Mouse (Mus musculus) activated CD4-positive, CD25-positive, alpha-beta regulatory T cell, adult 4 months (primary cell): ENCODE measurements around the gene Ifit3. TPM values are rescaled to one million over a fixed set of nuclear protein-coding genes. Genes with fewer than 3 reads are reported as not detected.
A peak's percentile ranks its signal among the peaks of the same experiment; 100 is the strongest.
"Not testable (repeated sequence)": the region's sequence is repeated elsewhere in the genome, so short reads cannot be mapped to it uniquely, and the experiment has no call there.

Experiments
- ATAC-seq: one replicate; pipeline ENCODE4 v1.8.0; 2017
- polyA plus RNA-seq, 2 experiments: library from polyadenylated mRNA; unstranded; fragments of 100-300 nt; shearing (Covaris generic); gene quantifications; one replicate each; pipeline ENCODE4 v1.2.1; 2017

The Ifit3 gene
- 10 to 100 TPM; 42.8 to 58.3 TPM for polyA plus RNA-seq

DNA sequence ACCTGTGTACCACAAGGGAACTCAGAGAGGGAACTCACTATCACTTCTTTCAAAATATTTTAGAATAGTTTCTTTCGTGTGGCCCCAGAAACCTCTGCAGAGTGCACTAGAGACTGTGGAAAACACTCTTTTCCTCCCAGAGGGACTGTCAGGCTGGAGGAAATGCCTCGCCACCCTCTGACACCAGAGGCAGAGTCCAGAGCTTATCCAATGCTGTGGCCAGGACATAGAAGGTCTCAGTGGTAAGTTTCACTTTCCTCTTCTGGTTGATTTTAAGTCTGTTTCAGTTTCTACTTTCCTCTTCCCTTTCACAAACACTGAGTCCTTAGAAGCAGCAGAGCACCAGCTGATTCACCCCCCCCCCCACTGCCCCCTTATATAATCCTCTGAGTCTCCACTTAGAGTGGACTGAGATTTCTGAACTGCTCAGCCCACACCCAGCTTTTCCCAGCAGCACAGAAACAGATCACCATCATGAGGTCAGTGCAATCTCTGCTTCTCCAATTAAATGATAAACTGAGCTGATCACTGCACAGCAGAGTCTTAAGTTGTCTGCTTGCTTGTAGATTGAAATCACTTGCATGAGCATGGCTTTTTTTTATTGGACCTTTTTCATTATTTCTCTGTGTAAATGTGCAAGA lies at the start of gene Ifit3:
TSS of gene Ifit3 (plus strand) at position 406 of the 641 bp plus-strand sequence.
- ATAC-seq: peak; percentile 71

GRCm38 (mm10) chr19:34539422-34539821 lies 43.9 kb upstream of the Ifit3 start:
- ATAC-seq: no peak

- no peak for ATAC-seq
These were observed 37.1 kb upstream of the Ifit3 start for GRCm38 (mm10) chr19:34546211-34546610.

DNA sequence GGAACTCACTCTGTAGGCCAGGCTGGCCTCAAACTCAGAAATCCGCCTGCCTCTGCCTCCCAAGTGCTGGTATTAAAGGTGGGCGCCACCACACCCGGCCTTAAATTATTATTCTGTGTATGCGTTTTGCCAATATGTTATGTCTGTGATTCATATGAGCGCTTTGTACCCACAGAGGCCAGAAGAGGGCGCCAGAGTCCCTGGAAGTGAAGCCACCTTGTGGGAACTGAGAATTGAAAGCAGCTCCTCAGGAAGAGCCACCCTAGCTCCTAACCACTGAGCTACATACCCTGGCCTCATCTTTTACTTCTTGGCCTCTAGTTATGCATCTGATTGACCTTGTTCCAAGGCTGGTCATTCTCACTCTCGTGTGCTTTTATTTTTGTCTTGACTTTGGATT lies 35.4 kb upstream of the Ifit3 start:
- ATAC-seq: peak; percentile 37

GRCm38 (mm10) chr19:34550205-34550533 lies 33.2 kb upstream of the Ifit3 start:
- no peak for ATAC-seq

GRCm38 (mm10) chr19:34550534-34551223 lies 32.7 kb upstream of the Ifit3 start, which contains the start of gene Ifit2:
Gene Ifit2, plus strand, starts transcription at chr19:34550694.
- peak; percentile 88 for ATAC-seq

DNA sequence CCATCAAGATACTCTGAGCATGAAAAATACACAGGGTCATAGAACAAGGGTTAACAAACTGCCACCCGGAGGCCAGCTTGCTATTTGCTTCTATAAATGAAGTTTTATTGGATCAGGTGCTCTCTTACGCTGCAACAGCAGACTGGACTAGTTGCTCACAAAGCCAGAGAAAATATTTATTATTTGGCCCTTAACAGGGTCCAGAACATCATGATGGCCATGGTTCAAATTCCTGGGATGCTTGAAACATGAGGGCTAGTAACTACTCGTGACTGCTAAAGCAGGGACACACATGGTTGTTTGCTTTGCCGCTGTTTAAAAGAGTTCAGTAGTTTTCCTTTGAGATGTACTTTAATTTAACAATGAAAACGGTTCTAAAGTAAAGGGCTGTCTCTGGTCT lies 31.4 kb upstream of the Ifit3 start:
- no peak for ATAC-seq

- no peak for ATAC-seq
These were observed 30.3 kb upstream of the Ifit3 start for GRCm38 (mm10) chr19:34553021-34553420.

- ATAC-seq: no peak
These were observed 29.8 kb upstream of the Ifit3 start for GRCm38 (mm10) chr19:34553522-34553921.

GRCm38 (mm10) chr19:34554061-34554460 lies 29.3 kb upstream of the Ifit3 start:
- ATAC-seq: no peak

DNA sequence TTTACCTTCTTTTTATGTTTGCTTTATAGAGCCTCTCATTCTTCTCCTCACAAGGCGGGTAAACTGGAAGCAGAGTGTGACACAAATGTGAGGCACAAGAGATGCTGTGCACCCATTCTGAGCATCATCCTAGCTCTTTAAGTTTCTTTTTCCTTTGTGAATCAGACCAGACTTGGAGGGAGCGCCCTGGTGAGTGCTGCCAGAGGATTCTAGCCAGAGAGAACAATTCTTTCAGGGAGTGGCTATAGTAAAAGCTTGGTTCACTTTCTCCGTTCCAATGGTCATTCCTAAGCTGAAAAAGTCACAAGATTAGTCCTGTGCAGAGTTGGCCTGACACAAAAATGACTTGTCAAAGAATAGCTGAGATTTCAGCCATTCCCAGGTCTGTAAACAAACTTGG lies 26.7 kb upstream of the Ifit3 start:
- ATAC-seq: no peak

- peak; percentile 49 for ATAC-seq
These were observed 20.8 kb upstream of the Ifit3 start for GRCm38 (mm10) chr19:34562556-34562955.

DNA sequence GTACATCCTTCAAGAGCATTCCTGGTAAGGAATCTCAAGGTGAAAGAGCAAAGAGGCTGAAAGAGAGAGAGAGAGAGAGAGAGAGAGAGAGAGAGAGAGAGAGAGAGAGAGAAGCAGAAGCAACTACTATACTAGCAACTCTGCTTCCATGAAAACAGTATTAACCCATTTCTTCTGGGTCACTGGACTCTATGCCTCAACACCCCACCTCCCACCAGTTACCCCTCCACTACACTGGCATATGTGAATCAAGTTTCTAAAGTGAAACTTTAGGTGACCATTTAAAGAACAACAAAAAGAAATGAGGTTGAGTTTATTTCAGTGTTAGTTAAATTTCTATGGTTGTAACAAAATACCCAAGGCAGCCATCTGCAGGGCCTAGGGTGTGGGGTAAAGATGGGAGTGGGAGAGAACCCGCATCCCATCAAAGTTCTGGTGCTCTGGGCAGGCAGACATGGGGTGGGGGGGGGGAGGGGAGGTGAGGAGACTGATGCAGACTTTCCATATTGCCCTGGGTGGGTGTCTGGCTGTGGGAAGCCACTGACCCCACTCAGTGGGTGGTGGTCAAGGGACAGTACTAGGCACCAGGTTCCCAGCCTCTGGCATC lies 17.1 kb upstream of the Ifit3 start:
- no peak for ATAC-seq

DNA sequence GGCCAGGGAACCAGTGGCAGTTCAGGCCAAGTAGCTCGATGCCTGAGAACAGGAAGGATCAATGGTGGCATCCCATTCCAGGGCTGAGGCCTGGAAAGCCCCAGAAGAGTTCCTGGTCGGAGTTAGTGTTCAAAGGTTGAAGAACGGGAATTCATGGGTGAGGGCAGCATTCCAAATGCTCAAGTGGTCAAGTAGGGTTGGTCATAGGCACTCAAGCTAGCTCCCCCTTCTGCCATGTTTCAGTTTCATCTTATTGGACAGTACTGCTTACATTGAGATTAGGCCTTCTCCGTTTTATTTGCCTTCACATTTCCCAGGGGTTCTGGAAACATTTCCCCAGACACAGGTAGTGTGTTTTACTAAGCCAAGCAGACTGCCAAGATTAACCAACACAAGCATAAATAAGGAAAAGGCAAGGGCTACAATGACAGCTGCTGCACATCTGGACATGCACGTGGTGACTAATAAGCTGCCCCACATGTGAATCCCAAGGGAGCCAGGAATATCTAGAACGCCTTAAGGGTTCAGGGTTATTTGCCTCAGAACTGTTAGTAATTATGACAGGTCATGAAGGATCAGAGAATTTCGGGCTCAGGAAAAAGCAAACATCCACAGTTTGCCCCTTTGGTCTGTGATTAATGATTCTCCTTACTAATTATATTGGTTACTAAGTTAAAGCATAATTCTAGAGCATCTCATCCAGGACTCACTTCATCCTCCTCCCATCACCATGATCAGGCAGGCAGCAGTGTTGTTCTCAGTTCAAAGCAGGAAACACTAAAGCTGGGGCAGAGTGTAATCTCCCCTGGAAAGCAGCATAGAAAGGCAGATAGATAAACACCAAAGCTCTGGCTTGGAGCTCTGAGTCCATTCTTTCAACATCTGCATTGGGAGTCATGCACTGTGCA lies 14.1 kb upstream of the Ifit3 start:
- no peak for ATAC-seq

DNA sequence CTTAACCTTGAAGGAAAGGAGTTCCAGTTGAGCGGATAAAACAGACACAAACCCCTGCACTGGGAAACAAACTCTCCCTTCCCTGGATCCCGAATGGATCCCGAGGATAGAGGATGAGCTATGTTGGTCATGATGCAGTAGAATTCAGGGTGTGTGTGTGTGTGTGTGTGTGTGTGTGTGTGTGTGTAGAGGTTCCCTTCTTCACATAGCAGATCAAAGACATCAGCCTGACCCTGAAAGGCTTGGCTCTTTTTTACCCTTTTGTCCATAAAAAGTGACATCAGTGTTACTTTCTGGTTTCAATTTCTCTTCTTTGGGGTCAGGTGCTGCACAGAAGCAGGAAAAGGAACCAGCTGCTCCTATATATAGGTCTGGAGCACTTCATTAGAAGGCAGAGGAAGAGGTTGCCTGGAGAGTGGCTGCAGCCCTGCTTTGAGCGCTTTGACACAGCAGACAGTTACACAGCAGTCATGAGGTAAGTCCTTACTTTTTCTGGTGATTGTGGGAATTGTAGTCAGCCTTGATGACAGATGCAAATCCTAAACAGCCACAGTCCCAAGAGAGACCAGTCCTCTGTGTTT lies 13.3 kb upstream of the Ifit3 start:
- ATAC-seq: peak; percentile 36

- ATAC-seq: no peak
These were observed 12.3 kb upstream of the Ifit3 start for GRCm38 (mm10) chr19:34571080-34571479.

DNA sequence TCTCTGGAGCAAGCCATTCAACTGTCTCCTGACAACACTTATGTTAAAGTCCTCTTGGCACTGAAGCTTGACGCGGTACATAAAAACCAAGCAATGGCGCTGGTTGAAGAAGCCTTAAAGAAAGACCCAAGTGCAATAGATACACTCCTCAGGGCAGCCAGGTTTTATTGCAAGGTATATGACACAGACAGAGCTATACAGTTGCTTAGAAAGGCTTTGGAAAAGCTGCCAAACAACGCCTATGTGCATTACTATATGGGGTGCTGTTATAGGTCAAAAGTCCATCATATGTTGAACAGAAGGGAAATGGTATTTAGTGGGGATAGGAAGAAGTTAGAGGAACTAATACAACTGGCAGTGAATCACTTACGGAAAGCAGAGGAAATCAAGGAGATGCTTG lies 9.7 kb upstream of the Ifit3 start:
- ATAC-seq: no peak

DNA sequence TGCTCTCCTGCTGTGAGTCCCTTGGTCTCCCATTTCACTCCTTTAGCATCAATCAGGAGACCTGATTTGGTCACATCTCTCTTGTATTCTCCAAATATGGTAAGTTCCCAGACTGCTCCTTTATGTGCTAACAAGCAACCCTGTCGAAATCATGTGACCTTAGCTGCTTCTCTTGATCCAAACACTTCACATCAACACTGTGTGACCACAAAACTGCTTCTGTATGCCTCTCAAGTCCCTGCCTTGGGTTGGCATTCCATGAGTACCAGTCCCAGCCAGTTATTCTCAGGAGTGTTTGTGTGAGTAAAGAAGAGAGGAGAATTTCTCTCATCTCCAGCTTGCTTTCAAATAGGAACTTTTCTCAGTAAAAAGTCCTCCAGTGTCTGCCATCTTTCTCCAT lies 6.2 kb upstream of the Ifit3 start:
- no peak for ATAC-seq

GRCm38 (mm10) chr19:34582696-34583095 lies 635 bp upstream of the Ifit3 start:
- peak; percentile 65 for ATAC-seq

DNA sequence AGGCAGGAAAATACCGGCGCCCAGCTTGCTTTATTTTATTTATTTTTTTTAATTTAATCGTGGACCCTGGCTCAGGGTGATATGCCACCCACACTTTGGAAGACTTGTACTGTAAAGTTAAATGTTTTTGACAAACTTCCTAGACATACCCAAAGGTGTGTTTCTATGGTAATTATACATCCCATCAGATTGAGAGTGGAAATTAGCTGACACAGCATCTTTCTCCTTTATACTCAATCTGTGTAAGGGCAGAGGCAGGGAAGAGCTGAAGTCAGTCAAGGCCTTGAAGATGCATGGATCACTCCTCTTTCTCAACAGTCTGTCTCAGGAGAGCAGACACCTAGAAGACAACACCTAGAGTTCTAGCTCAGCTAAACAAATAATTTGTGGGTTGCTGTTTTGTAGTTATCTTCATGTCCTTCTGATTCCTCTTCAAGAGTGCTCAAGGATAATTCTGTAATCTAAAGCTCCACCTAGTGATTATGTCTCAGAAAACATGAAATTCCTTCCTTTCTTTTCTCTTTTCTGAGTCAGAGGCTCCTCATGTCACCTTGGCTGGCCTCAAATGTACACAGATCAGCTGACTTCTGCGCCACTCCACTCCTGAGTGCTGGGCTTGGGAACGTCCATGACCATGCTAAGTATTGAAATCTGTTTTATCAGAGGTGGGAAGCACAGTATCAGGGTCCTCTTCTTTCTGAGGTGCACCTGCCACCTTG lies 2.6 kb downstream of the Ifit3 start:
- not testable (repeated sequence) for ATAC-seq

DNA sequence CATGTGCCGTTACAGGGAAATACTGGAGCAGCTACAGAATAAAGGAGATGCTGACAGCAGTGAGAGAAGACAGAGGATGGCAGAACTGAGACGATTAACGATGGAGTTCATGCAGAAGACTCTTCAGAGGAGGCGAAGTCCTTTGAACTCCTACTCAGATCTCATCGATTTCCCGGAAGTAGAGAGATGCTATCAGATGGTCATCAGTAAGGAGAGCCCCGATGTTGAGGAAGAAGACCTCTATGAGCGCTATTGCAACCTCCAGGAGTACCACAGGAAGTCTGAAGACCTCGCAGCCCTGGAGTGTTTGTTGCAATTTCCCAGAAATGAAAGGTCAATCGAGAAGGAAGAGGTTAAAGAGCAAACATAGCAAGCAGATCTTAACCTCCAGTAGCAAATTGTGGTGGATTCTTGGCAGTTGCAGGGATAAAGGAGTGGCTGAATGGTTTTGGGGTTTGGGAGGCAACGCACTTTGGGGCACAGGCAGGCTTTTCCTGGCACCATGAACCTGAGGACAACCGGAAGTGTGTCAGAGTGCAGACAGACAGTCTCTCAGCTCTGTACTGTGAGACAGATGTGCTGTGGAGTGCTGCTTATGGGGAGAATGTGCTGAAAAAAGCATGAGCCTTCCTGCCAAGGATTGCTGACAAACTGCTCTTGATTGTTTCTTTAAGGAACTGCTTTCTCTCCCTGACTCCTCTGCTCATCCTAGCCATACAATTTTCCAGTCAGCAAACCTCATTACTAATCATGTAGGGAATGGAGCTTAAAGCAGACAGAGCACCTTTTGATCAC lies 4.8 kb downstream of the Ifit3 start:
- ATAC-seq: peak; percentile 71
